In the genomic region with DNA sequence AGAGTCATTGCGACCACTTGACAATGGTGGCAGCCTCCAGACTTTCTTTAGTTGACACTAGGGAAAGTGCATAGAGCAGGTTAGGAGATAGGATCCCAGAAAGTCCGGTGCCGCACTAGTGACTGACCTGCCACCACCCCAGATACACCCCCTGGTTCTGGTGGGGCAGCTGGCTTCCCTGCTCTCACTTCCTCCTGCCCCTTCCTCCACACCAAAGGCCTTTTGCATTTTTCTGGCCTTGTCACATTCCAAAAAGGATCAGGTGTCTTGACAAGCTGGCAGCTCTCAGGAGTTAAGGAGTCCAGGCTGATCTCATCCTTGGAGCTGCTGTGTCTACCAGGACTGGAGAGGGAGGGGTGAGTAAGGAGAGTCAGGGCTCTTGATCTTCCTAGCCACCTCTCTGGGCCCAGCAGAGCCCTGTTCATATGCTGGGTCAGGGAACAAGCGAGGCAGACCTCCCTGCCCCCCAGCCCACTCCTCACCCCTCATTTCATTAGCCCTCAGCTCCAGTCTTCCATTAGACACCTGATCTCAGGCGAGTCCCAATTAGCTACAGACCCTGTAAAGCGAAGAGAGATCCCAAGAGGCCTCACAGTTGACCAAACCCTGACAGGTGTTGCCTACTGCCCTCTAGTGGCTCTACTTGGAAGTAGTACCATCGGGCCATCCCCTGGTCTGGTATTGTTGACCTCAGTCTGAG, we compare ENCODE assay signal across 9 mouse cellular contexts. TPM values are rescaled to one million over a fixed set of nuclear protein-coding genes. Genes with fewer than 3 reads are reported as not detected.
DNase-seq lines count a peak whose midpoint lies in the region; ATAC-seq and TF ChIP-seq lines count a peak whose summit lies in the region.
"Had no signal": no experiment of that assay in that cellular context is flagged by ENCODE, and none has a peak within 500 bp of the region (broad histone marks: within the 10 kb centered on the region; RNA-seq: fewer than 3 reads in every experiment).

No protein-coding gene starts in this region.

- H3K4me3 ChIP-seq in lung, adult 2 months (replicated peaks; ENCODE audit: extremely low read depth, low read depth, low read length) = no peak overlapping the region
- H3K4me3 ChIP-seq: limb, embryonic 12.5 days had no signal

- peaks cover 11% of the 10 kb centered on the region; the same call in 1 of the 2 replicates for H3K4me1 ChIP-seq in lung, adult 2 months (ENCODE audit: control insufficient read depth, insufficient read depth, low read length)

- 44% methylated on average over 7 of the region's 7 CpGs for WGBS in lung, adult 2 months

- TF ChIP-seq POLR2A in lung, adult 2 months (IDR thresholded peaks at IDR 0.05; ENCODE audit: borderline replicate concordance, extremely low read depth, low read depth, low read length) = no peak

- ATAC-seq in neutrophil, adult 5-6 weeks (ENCODE audit: extremely low read depth, insufficient number of reproducible peaks, low FRiP score, poor library complexity, severe bottlenecking) = peak; percentile 45; the same call in 1 of the 2 replicates

- peak; percentile 53 to 88 for DNase-seq in adrenal gland, adult (ENCODE audit: inconsistent age in 2 of 2, low spot score in 1 of 2)
- no peak for DNase-seq in adrenal gland, adult 8-10 months
- peak; percentile 83 for DNase-seq in R1 (ENCODE audit: low read depth, low spot score)
- peak; percentile 62 to 70 for DNase-seq in cerebellum, postnatal 36 days
- peak; percentile 61 for DNase-seq in gastrocnemius, postnatal 10 days
- peak; percentile 68 for DNase-seq in kidney, adult 18-20 months
- DNase-seq in lung, adult 2 months = no peak

- peak; percentile 85 for TF ChIP-seq CTCF in lung, adult 2 months (IDR thresholded peaks at IDR 0.05; ENCODE audit: insufficient read depth, low read length)

RNA-seq across cellular contexts. Expression of gene Pik3c2b, which starts 41.9 kb away (rescaled TPM):
- 10 to 100 TPM in 2 of 4 experiments, 1 to 10 TPM in 2; 6.1 to 12.5 (median 8.5) TPM for total RNA-seq in adrenal gland, adult 8-10 months (2022)
- total RNA-seq in gastrocnemius, postnatal 10 days (2021) = 10 to 100 TPM; 29.9 to 38.2 TPM
- polyA plus RNA-seq in lung, adult 2 months (2012; rRNA removed) = 10.1 and 11.9 TPM in 2 replicates
- 33.1 and 34.9 TPM in 2 replicates for total RNA-seq in neutrophil, adult 5-6 weeks (2017)

RNA-seq across cellular contexts. Expression of gene Ppp1r15b, which starts 43.6 kb away (rescaled TPM):
- total RNA-seq in adrenal gland, adult 8-10 months (2022) = 10 to 100 TPM; 67.1 to 80.6 (median 71.1) TPM
- 10 to 100 TPM; 28.6 to 36.3 TPM for total RNA-seq in gastrocnemius, postnatal 10 days (2021)
- polyA plus RNA-seq in lung, adult 2 months (2012; rRNA removed) = 24.2 and 26.5 TPM in 2 replicates
- 119 and 126 TPM in 2 replicates for total RNA-seq in neutrophil, adult 5-6 weeks (2017)

RNA-seq across cellular contexts. Expression of gene Mdm4, which starts 57.0 kb away (rescaled TPM):
- total RNA-seq in adrenal gland, adult 8-10 months (2022) = 100 to 1,000 TPM in 2 of 4 experiments, 10 to 100 TPM in 2; 58.6 to 172 (median 91.8) TPM
- total RNA-seq in gastrocnemius, postnatal 10 days (2021) = 10 to 100 TPM; 35.8 to 48.4 TPM
- 28.8 and 45.9 TPM in 2 replicates for polyA plus RNA-seq in lung, adult 2 months (2012; rRNA removed)
- 312 and 322 TPM in 2 replicates for total RNA-seq in neutrophil, adult 5-6 weeks (2017)

Comparison
In these comparisons a context has a peak if more than half of its experiments do, and no peak if none do; other contexts are left out.
1. DNase-seq: peak in adrenal gland, adult (2 of 2), R1 (single experiment), cerebellum, postnatal 36 days (2 of 2), gastrocnemius, postnatal 10 days (single experiment) and kidney, adult 18-20 months (single experiment); none in adrenal gland, adult 8-10 months (single experiment) and lung, adult 2 months (single experiment).